22 mouse cellular contexts compared by ENCODE assay signal in genomic region chr19:6521630-6522029, GRCm38 (mm10). TPM values are rescaled to one million over a fixed set of nuclear protein-coding genes. Genes with fewer than 3 reads are reported as not detected.
"Had no signal": no experiment of that assay in that cellular context is flagged by ENCODE, and none has a peak within 500 bp of the region (broad histone marks: within the 10 kb centered on the region; RNA-seq: fewer than 3 reads in every experiment).

No protein-coding gene starts in this region.

- H3K27me3 ChIP-seq: midbrain, embryonic 12.5 days; neural tube, embryonic 12.5 days had no signal

- DNase-seq: lung, adult 18-20 months; lung, embryonic 14.5 days; lung, postnatal 10 days; lung, postnatal 36 days; retina, postnatal 1 day; right cerebral cortex, postnatal 14 days; spleen, adult 18-20 months; thymus, adult 18-20 months; thymus, postnatal 14 days; thymus, postnatal 36 days had no signal

- H3K27ac ChIP-seq: liver, embryonic 12.5 days; liver, embryonic 14.5 days; macrophage; midbrain, embryonic 12.5 days; neural tube, embryonic 12.5 days had no signal

- H3K9me3 ChIP-seq: liver, embryonic 12.5 days; megakaryocyte, embryonic 14.5 days; midbrain, embryonic 12.5 days; neural tube, embryonic 12.5 days had no signal

- H3K9ac ChIP-seq: liver, embryonic 12.5 days; liver, embryonic 14.5 days; lung, embryonic 14.5 days; midbrain, embryonic 12.5 days; neural tube, embryonic 12.5 days had no signal

- H3K4me3 ChIP-seq: liver, embryonic 12.5 days; midbrain, embryonic 12.5 days; neural tube, embryonic 12.5 days had no signal

- H3K4me2 ChIP-seq: liver, embryonic 12.5 days; lung, embryonic 14.5 days; midbrain, embryonic 12.5 days; neural tube, embryonic 12.5 days had no signal

- ATAC-seq: liver, embryonic 12.5 days had no signal

- H3K4me1 ChIP-seq: liver, embryonic 12.5 days; megakaryocyte, embryonic 14.5 days had no signal

- H3K36me3 ChIP-seq: liver, embryonic 12.5 days had no signal

RNA-seq across cellular contexts. Expression of gene Slc22a12, which starts 21.2 kb away (rescaled TPM):
- polyA plus RNA-seq: liver, embryonic 12.5 days; liver, embryonic 14.5 days; liver, embryonic 16.5 days; lung, embryonic 14.5 days; lung, embryonic 16.5 days; macrophage; midbrain, embryonic 12.5 days; neural tube, embryonic 12.5 days; small intestine, adult 2 months; stomach, embryonic 14.5 days; stomach, embryonic 16.5 days; thymus, postnatal 0 days had no signal
